Mouse (Mus musculus): ENCODE measurements around the gene Brpf3. TPM values are rescaled to one million over a fixed set of nuclear protein-coding genes. Genes with fewer than 3 reads are reported as not detected.
"Not testable (repeated sequence)": the region's sequence is repeated elsewhere in the genome, so short reads cannot be mapped to it uniquely, and the experiment has no call there.

Brpf3 gene
- 6.7 to 16.8 TPM (median 7.3 TPM) in 3 replicates for total RNA-seq (2017)

DNA sequence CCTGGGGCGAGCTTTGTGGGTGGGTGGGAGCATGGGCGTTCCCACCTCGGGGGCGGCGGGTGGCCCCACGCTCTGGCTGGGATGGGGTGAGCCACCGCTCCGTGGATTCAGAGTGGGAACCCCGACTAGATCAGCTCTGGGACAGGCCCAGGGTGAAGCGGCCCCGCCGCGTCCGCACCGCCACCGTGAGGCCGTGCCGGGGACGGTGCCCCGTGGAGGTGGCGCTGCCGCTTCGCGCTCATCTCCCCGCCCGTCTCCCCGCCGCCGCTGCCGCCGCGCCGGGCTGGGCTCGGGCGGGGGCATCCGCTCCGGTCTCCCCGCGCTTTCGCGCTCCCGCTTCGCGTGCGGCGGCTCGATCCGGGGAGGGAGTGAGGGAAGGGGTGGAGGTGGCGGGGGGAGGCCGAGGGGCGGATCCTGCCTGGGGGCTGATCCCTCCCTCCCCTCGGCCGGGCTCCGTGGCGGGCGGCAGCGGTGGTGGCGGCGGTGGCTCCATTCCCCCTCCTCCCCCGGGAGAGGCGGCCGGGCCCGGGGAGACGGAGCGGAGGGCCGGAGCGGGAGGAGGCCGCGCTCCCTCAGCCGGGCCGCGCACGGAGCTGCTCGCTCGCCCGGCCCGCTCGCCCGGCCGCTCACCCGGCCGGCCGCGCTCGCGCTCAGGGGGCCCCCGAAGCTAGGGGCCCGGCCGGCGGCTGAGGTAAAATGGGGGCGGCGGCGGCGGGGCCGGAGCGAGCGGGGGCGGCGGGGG, at the start of gene Brpf3:
Gene Brpf3, plus strand, starts transcription at position 420 of the 742 bp plus-strand sequence.
- peak; percentile 71 for ATAC-seq (replicated peaks; ENCODE audit: insufficient number of reproducible peaks, low FRiP score, low TSS enrichment, poor library complexity, severe bottlenecking)

DNA sequence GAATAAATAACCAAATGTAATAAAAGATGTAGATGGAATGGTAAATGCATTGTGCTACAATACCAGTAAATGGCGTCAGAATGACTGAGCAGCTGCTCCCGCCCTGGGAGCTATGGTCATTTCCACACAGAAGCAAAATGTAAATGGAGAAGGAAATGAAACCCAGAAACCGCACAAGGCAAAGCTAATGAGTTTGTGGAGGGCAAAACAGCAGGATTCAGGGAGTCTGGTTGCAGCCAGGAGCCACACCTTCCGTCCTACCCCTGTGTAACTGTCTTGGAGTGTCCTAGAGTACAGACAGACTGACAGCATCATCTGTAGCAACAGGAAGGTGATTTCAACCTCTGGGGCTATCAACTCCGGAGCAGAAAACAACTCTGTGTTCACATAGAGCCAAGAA, 44.4 kb upstream of the Brpf3 start:
- ATAC-seq (replicated peaks; ENCODE audit: insufficient number of reproducible peaks, low FRiP score, low TSS enrichment, poor library complexity, severe bottlenecking), result peak; percentile 45

DNA sequence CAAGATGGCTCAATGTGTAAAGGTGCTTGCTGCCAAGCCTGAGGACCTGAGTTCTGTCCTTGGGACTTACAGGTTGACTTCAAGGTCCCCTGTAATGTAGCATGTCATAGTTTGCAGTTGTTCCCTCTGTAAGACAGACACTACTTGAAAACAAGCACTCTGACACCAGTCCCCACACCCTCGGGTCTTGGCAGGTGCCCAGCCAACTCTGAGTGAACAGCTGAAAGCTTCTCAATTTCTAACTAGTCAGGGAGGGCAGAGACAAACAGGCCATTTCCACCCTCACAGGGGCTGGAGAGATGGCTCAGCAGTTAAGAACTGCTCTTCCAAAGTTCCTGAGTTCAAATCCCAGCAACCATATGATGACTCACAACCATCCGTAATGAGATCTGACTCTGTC, 43.4 kb upstream of the Brpf3 start:
- ATAC-seq (replicated peaks; ENCODE audit: insufficient number of reproducible peaks, low FRiP score, low TSS enrichment, poor library complexity, severe bottlenecking), result no peak

DNA sequence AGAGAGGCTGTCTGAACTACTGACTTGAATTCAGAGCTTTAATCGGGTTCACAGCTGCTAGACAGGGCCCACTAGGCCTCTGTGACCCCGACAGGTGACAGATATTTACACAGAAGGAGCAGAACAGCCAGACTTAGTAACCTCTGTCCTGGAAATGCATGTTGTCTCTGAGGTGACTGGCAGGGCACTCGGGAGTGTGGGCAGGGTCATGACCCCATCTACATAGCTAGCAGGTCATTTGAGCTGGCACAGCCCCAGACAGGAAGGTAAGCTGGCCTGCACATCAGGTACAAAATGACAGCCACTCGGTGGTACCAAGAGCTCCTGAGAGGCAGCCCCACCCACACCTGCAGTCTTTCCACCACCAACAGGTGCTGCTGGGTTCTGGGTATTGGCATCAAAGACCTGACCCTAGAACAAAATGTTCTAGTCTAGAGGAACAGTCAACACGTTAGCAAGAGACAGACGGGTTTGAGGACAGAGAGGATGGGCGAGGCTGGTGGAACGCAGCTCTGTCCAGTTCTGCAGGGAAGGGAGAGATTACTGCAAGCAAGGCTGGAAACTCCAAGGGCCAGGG, 40.1 kb upstream of the Brpf3 start:
- ATAC-seq (replicated peaks; ENCODE audit: insufficient number of reproducible peaks, low FRiP score, low TSS enrichment, poor library complexity, severe bottlenecking), result no peak

DNA sequence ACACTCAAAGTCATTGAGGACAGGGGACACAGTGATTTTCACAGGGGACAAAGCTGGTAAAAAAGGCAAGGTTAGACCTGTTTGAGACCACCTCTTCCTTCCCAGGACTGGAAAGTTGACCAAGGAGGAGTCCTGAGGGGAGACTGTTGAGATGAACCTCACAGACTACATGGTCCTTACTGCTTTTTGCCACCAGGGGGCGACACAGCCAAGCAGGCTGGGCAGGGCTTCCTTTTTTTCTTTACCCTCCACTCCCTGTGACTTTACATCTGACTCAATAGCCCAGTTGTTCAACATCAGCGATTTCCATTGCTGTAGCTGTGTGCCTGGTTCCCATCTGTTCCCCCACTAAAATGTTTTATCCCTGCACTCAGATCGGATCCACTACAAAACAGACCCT, 39.0 kb upstream of the Brpf3 start:
- peak; percentile 95 for ATAC-seq (replicated peaks; ENCODE audit: insufficient number of reproducible peaks, low FRiP score, low TSS enrichment, poor library complexity, severe bottlenecking)

DNA sequence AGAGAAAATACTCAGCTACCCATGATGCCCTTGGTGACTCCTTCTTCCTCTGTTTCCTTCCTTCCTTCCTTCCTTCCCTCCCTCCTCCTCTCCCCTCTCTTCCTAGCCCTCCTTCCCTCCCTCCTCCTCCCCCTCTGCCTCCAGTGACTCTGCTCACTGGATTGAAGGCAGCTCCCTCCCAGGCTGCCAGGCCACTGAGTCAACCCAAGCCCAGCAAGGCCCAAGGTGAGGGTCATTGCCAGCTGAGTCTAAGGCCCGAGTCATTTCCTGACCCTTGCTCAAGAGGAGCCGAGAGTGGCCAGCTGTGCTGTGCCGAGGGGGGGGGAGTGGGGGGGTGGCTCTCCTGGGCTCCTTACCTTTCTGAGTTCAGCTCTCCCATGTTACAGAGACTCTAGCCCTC, 34.7 kb upstream of the Brpf3 start:
- no peak for ATAC-seq (replicated peaks; ENCODE audit: insufficient number of reproducible peaks, low FRiP score, low TSS enrichment, poor library complexity, severe bottlenecking)

DNA sequence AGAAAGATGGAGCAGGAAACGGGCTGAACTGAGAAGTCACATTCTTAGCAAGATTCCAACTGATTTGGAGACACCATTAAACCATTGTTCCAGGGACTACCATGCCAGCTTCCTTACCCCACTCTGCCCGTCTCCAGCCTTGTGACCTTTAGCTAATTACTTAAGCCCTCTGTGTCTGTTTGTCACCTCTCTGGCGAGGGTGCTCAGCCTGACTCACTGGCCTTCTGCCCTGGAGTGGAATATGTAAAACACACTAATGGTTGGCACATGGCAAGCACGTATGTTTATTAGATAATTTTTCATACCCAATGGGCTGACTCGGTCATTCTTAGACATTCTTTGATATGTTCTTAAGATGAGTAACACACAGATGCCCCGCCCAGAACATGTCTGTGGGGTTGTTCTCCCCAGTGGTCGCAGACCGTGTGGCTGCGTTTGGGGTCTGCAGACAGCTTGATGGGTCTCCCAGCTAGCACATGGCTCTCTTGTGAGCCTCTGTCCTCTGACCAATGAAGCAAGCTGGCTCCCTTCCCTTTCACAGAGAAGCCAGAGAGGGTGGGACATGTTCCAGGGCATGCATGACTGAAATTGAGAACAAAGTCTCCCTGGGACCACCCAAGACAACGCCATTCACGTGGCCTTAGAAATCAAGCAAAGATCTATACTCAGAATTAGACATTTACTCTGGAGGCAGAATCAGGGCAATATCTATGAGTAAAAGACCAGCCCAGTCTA, 33.9 kb upstream of the Brpf3 start:
- ATAC-seq (replicated peaks; ENCODE audit: insufficient number of reproducible peaks, low FRiP score, low TSS enrichment, poor library complexity, severe bottlenecking), result no peak

DNA sequence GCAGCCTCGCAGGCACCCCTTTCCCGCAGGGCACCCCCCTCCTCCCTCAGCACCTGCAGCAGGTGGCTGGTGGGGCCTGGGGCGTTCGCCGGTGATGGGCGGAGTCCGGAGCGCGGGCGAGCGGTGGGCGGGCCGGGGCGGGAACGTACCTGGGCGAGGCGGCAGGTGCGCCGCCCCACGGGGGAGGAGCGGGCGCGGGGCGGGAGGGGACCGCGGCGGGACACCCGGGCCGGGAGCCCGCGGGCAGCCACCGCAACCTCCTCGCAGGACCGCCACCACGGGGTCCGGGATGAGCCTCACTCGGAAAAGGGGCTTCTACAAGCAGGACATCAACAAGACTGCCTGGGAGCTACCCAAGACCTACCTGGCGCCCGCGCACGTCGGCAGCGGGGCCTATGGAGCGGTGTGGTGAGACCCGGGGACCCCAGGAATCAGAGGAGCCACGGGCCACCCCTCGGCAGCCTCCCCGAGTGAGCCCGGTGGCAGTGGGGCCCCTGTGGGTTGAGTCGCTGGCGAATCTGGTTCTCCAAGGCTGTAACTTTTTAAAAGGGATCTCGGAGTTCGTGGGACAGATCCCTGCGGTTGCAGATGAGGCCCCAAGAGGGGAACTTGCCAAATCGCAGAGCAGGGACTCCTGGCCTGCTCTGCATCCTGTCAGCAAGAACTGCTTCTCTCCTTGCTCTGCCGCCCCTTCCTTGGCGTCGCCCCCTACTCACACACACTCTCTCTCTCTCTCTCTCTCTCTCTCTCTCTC, 31.6 kb upstream of the Brpf3 start, which contains the start of gene Mapk13:
Gene Mapk13, plus strand, starts transcription at position 177 of the 754 bp plus-strand sequence.
- ATAC-seq (replicated peaks; ENCODE audit: insufficient number of reproducible peaks, low FRiP score, low TSS enrichment, poor library complexity, severe bottlenecking), result peak; percentile 67

DNA sequence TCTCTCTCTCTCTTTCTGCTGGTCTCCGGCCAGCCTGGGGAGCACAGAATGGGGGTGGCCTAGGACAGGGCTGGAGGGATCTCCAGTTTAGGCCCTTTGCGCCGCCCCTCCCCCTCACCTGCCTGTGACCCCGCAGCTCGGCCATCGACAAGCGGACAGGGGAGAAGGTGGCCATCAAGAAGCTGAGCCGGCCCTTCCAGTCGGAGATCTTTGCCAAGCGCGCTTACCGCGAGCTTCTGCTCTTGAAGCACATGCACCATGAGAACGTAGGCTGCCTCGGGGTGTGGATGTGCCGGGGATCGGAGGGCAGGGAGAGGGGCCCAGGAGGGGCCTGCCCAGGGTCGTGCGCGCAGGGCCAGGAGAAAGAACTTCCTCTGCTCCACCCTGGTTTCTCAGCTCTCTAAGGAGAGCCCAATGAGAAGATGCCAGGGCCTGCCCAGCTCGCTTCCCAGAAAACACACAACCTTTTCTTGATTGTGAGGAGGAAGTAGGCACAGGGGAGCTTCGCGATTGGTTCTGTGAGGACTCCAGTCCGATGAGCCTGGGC, 30.9 kb upstream of the Brpf3 start:
- ATAC-seq (replicated peaks; ENCODE audit: insufficient number of reproducible peaks, low FRiP score, low TSS enrichment, poor library complexity, severe bottlenecking), result no peak

DNA sequence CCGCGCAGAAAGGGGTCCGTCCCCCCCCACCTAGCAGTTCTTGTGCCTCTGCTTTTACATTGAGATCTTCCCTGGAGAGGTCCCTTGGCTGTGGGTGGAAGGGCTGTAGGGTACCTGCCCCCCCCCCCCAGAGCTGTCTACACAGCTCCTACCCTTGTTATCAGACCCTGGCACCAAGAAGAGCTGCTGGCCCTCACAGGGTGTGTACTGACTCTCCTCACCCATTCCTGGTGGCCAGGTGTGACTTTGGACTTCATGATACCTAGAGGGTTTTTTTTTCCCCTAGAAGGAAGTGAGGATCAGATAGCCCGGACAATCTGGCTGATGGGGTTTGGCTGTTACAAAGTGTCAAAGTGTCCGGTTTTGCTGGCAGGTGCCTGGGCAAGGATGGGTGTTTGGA, 29.6 kb upstream of the Brpf3 start:
- no peak for ATAC-seq (replicated peaks; ENCODE audit: insufficient number of reproducible peaks, low FRiP score, low TSS enrichment, poor library complexity, severe bottlenecking)

DNA sequence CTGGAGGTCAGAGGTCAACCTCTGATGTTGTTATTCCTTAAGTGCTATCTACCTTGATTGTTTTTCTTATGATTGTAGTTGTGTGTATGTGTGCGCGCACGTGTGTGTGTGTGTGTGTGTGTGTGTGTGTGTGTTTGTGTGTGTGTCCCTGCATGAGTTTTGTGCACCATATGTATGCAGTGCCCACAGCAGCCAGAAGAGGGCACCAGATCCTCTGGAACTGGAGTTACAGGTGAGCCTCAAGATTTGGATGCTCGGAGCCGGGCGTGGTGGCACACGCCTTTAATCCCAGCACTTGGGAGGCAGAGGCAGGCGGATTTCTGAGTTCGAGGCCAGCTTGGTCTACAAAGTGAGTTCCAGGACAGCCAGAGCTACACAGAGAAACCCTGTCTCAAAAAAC, 26.6 kb upstream of the Brpf3 start:
- ATAC-seq (replicated peaks; ENCODE audit: insufficient number of reproducible peaks, low FRiP score, low TSS enrichment, poor library complexity, severe bottlenecking), result not testable (repeated sequence)

DNA sequence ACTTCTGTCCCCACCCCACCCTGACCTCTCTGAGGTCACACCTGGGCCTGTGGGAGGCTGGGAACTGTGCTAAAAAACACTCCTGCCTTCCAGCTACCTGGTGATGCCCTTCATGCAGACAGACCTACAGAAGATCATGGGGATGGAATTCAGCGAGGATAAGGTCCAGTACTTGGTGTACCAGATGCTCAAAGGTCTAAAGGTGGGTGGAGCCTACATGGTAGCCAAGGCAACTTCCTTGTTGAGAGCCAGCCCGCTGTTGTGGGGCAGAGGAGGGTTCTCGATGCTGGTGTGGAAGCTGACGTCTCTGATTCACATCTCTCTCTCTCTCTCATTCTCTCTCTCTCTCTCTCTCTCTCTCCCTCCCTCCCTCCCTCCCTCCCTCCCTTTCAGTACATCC, 25.7 kb upstream of the Brpf3 start:
- no peak for ATAC-seq (replicated peaks; ENCODE audit: insufficient number of reproducible peaks, low FRiP score, low TSS enrichment, poor library complexity, severe bottlenecking)

DNA sequence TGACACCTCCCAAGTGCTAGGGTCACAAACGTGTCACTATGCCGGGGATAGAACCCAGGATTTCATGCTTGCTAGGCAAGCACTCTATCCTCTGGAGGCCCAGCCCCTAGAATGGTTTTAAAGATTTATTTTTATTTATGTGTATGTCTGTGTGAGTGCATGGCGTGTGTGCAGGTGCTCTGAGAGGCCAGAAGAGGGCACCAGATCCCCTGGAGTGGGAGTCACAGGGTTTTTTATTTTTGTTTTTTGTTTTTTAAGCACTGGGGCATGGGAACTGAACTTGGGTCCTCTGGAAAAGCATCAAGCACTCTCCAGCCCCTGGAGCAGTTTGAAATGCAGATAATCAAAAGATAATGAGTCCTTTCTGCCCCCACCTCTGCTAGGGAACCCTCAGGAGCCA, 24.1 kb upstream of the Brpf3 start:
- ATAC-seq (replicated peaks; ENCODE audit: insufficient number of reproducible peaks, low FRiP score, low TSS enrichment, poor library complexity, severe bottlenecking), result no peak

DNA sequence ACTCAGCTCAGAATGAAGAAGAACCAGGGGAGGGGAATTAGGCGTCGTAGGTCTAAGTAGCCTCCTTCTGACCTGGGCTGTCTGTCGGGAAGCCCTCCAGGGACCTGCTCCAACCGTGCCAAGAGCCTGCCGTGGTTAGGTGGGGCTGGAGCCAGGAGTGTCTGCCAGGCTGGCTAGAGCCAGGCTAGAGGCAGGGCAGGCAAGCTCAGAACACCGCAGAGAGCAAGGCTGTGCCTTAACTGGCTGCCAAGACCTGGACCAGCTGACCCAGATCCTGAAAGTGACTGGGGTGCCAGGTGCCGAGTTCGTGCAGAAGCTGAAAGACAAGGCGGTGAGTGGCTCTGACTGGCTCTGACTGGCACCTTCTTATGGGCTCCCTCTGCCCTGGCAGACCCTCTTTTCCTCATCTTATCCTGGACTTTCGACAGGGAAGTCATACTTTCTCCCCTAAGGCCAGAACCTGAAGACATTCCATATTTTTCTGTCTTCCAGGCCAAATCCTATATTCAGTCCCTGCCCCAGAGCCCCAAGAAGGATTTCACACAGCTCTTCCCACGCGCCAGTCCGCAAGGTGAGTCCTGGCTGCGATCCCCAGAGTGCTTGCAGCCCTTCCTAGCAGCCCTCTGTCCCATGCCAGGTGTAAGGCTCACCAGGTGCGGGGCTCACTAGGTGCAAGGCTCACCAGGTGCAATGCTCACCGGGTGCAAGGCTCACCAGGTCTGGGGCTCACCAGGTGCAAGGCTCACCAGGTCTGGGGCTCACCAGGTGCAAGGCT, 23.5 kb upstream of the Brpf3 start:
- no peak for ATAC-seq (replicated peaks; ENCODE audit: insufficient number of reproducible peaks, low FRiP score, low TSS enrichment, poor library complexity, severe bottlenecking)

DNA sequence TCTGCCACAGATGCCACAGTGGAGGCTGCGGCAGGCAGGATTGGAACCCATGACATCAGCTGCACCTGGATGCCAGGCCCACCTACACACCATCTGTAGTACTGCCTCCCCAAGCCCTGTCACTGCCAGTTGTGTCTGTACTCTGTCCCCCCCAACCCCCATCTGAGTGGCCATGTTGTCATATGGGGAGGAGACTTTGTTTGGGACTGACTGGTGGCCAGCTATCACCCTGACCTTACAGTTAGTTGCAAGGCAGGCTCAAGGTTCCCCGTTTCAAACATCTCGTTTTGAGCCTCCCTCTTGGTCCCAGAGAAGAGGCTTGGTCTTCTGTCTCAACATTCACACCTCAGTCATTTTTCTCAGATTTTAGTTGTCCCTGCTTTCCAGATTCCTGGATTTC, 21.2 kb upstream of the Brpf3 start:
- ATAC-seq (replicated peaks; ENCODE audit: insufficient number of reproducible peaks, low FRiP score, low TSS enrichment, poor library complexity, severe bottlenecking), result no peak

DNA sequence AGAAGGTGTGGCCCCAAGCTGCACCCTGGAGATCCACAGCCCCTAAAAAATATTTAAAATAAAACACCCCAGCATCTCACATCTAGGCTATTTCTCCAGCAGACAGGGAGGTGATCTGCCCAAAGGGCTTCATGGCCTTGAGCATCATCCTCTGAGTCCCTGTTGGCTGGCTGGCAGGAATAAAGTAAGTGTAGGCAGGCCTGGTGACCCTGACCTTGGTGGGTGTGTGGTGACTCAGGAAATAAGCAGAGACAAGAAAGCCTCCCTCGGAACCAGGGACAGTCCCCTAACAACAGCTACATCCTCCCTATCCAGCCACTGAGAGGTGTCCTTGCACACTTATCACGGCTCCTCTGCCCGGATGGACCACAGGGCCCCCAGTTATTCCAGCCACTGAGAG, 20.1 kb upstream of the Brpf3 start:
- ATAC-seq (replicated peaks; ENCODE audit: insufficient number of reproducible peaks, low FRiP score, low TSS enrichment, poor library complexity, severe bottlenecking), result no peak

DNA sequence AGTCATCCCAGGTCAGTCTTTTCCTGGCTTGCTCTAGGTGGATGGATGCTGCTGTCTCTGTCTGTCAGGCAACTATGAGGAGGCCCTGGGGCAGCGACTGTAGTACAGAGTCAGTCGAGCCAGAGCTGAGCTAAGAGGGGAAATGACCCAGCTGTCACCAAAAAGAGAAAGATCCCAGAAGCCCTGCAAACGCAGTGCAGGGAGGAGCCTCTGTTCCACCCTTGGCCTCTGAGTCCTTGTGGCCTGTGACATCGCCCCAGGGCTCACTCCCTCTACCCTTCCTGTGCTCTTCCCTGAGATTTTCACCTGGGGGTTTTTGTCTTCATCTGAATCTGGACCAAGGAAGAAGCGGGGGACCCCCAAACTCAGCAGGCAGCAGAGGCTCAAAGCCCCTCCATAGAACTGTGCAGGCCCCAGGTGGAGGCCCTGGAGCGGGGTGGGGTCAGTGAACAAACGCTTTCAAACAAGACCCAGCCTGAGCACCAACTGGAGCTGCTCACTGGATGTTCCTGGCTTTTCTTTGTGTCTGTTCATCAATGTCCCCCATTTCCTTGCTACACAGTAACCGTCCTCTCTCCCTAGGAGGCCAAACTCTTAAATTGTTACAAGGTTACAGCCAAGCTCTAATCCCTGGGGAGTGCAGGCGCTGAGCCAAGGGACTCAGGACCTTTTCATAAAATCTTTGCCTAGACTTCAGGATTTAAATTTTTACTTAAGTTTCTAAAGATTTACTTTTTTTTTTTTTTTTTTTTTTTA, 19.4 kb upstream of the Brpf3 start:
- no peak for ATAC-seq (replicated peaks; ENCODE audit: insufficient number of reproducible peaks, low FRiP score, low TSS enrichment, poor library complexity, severe bottlenecking)

DNA sequence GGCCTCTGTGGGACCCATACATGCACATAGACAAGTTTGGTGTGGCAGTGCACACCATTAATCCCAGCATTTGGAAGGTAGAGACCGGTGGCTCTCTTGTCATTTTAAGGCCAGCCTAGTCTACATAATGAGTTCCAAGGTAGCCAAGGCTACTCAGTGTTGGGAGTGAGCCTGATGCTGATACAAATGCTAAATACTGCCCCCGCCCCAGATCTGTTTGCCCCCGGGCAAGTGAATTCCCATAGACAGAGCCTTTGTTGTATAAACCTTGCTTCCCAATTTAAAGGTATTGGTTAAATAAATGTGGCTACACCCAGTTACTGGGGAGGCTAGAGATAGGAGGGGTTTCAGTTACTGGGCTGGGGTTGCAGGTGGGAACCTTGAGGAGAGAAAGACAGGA, 15.9 kb upstream of the Brpf3 start:
- no peak for ATAC-seq (replicated peaks; ENCODE audit: insufficient number of reproducible peaks, low FRiP score, low TSS enrichment, poor library complexity, severe bottlenecking)

Data from monocyte, adult 5-6 weeks (primary cell).